Mouse (Mus musculus) midbrain, embryonic 15.5 days (tissue): ENCODE data around the gene Arid1b. TPM values are rescaled to one million over a fixed set of nuclear protein-coding genes. Genes with fewer than 3 reads are reported as not detected.
A peak's percentile ranks its signal among the peaks of the same experiment; 100 is the strongest.

Source experiments
- ATAC-seq: fragments of 200-750 bp; cut with Nextera tagmentation; replicated peaks from 2 replicates; pipeline ENCODE4 v1.8.0; 2017; ENCODE audit warnings: moderate TSS enrichment
- H3K27ac ChIP-seq: fragments of 300-500 bp; sonication (generic); 2 replicates; pipeline ENCODE4 v1.5.1; 2015; ENCODE audit warnings: mild to moderate bottlenecking, inconsistent platforms
- H3K27me3 ChIP-seq: fragments of 300-500 bp; sonication (generic); replicated peaks from 2 replicates; pipeline ENCODE4 v1.6.1; 2015; ENCODE audit warnings: inconsistent platforms
- H3K36me3 ChIP-seq: fragments of 300-500 bp; sonication (generic); replicated peaks from 2 replicates; pipeline ENCODE4 v1.6.1; 2015; ENCODE audit warnings: inconsistent platforms
- H3K4me1 ChIP-seq: fragments of 300-500 bp; sonication (generic); 2 replicates; pipeline ENCODE4 v1.6.1; 2015; ENCODE audit warnings: inconsistent platforms
- H3K4me2 ChIP-seq: fragments of 300-500 bp; sonication (generic); 2 replicates; pipeline ENCODE4 v1.6.1; 2015; ENCODE audit warnings: inconsistent platforms, mild to moderate bottlenecking, moderate library complexity
- H3K4me3 ChIP-seq: fragments of 300-500 bp; sonication (generic); 2 replicates; pipeline ENCODE4 v1.5.1; 2015; ENCODE audit warnings: mild to moderate bottlenecking, inconsistent platforms
- H3K9ac ChIP-seq: fragments of 300-500 bp; sonication (generic); 2 replicates; pipeline ENCODE4 v1.6.1; 2015; ENCODE audit warnings: mild to moderate bottlenecking, inconsistent platforms
- H3K9me3 ChIP-seq: fragments of 300-500 bp; sonication (generic); 2 replicates; pipeline ENCODE4 v1.6.1; 2016; ENCODE audit warnings: inconsistent platforms
- WGBS: fragments of 180-500 bp; shearing (Covaris S2); methylation state at CpG from one replicate; pipeline ENCODE4 v1.1.7; 2015; ENCODE audit warnings: mixed read lengths; 5-methylcytosine and 5-hydroxymethylcytosine counted together
- polyA plus RNA-seq: library from polyadenylated mRNA; unstranded; fragments of >200 nt; fragmentation: Nextera tagmentation; extraction: Ambion mirVana; gene quantifications from 2 replicates; pipeline ENCODE4 v1.2.1, GENCODE M21; 2015

Arid1b gene
- polyA plus RNA-seq, 1 experiment from 2014 or later, result 16.5 TPM

GRCm38 (mm10) chr17:5326689-5327088 lies 332.6 kb downstream of the Arid1b start:
- 83% methylated on average over 7 of the region's 7 CpGs for WGBS
- no peak overlapping the region for H3K4me2 ChIP-seq
- no peak overlapping the region for H3K4me3 ChIP-seq
- H3K9ac ChIP-seq, result no peak overlapping the region
- no peaks in the 10 kb centered on the region for H3K27me3 ChIP-seq
- peaks cover 25% of the 10 kb centered on the region for H3K4me1 ChIP-seq
- H3K9me3 ChIP-seq, result no peaks in the 10 kb centered on the region
- ATAC-seq, result no peak
- H3K36me3 ChIP-seq, result peaks cover 7% of the 10 kb centered on the region; the same call in 1 of the 2 replicates
- no peak overlapping the region for H3K27ac ChIP-seq

GRCm38 (mm10) chr17:5327480-5328180 lies 333.5 kb downstream of the Arid1b start:
- Histone ChIP-seq H3K4me3 (no peak overlapping the region), H3K27me3 (no peaks in the 10 kb centered on the region), H3K27ac (no peak overlapping the region), H3K4me1 (peaks cover 24% of the 10 kb centered on the region), H3K9me3 (no peaks in the 10 kb centered on the region), H3K36me3 (peaks cover 7% of the 10 kb centered on the region; the same call in 1 of the 2 replicates), H3K4me2 (no peak overlapping the region), H3K9ac (no peak overlapping the region)
- WGBS, result 90% methylated on average over 12 of the region's 12 CpGs
- no peak for ATAC-seq

GRCm38 (mm10) chr17:5329478-5329877 lies 335.3 kb downstream of the Arid1b start:
- H3K4me2 ChIP-seq, result no peak overlapping the region
- peaks cover 7% of the 10 kb centered on the region; the same call in 1 of the 2 replicates for H3K36me3 ChIP-seq
- no peaks in the 10 kb centered on the region for H3K9me3 ChIP-seq
- ATAC-seq, result no peak
- peaks cover 6% of the 10 kb centered on the region for H3K4me1 ChIP-seq
- 80% methylated on average over 4 of the region's 4 CpGs for WGBS
- no peak overlapping the region for H3K27ac ChIP-seq
- no peak overlapping the region for H3K4me3 ChIP-seq
- no peak overlapping the region for H3K9ac ChIP-seq
- H3K27me3 ChIP-seq, result no peaks in the 10 kb centered on the region

- H3K36me3 ChIP-seq, result peaks cover 8% of the 10 kb centered on the region; the same call in 1 of the 2 replicates
- no peak for ATAC-seq
These were observed 335.9 kb downstream of the Arid1b start for GRCm38 (mm10) chr17:5330063-5330462.

GRCm38 (mm10) chr17:5330644-5331043 lies 336.5 kb downstream of the Arid1b start:
- no peak overlapping the region for H3K4me3 ChIP-seq
- H3K9me3 ChIP-seq, result no peaks in the 10 kb centered on the region
- peaks cover 11% of the 10 kb centered on the region; the same call in 1 of the 2 replicates for H3K36me3 ChIP-seq
- H3K4me2 ChIP-seq, result no peak overlapping the region
- 95% methylated on average over 7 of the region's 7 CpGs for WGBS
- ATAC-seq, result no peak
- H3K27me3 ChIP-seq, result no peaks in the 10 kb centered on the region
- H3K4me1 ChIP-seq, result no peaks in the 10 kb centered on the region
- no peak overlapping the region for H3K9ac ChIP-seq
- no peak overlapping the region for H3K27ac ChIP-seq

More at GRCm38 (mm10) chr17:5330063-5330462, 335.9 kb downstream of the Arid1b start:
- no peak overlapping the region for H3K4me2 ChIP-seq
- H3K9ac ChIP-seq, result no peak overlapping the region
- H3K27ac ChIP-seq, result no peak overlapping the region
- H3K27me3 ChIP-seq, result no peaks in the 10 kb centered on the region
- 47% methylated on average over 6 of the region's 6 CpGs for WGBS
- peaks cover 2% of the 10 kb centered on the region; the same call in 1 of the 2 replicates for H3K4me1 ChIP-seq
- no peaks in the 10 kb centered on the region for H3K9me3 ChIP-seq
- H3K4me3 ChIP-seq, result no peak overlapping the region

GRCm38 (mm10) chr17:5331387-5331786 lies 337.3 kb downstream of the Arid1b start:
- ATAC-seq, result no peak

GRCm38 (mm10) chr17:5334567-5334966 lies 340.4 kb downstream of the Arid1b start:
- H3K9ac ChIP-seq, result no peak overlapping the region
- H3K4me1 ChIP-seq, result no peaks in the 10 kb centered on the region
- H3K4me2 ChIP-seq, result no peak overlapping the region
- no peak for ATAC-seq
- H3K36me3 ChIP-seq, result peaks cover 24% of the 10 kb centered on the region
- no peaks in the 10 kb centered on the region for H3K9me3 ChIP-seq
- H3K27me3 ChIP-seq, result no peaks in the 10 kb centered on the region
- H3K4me3 ChIP-seq, result no peak overlapping the region
- WGBS, result 89% methylated on average over 7 of the region's 7 CpGs
- H3K27ac ChIP-seq, result no peak overlapping the region

More at GRCm38 (mm10) chr17:5331387-5331786, 337.3 kb downstream of the Arid1b start:
- H3K27me3 ChIP-seq, result no peaks in the 10 kb centered on the region
- no peak overlapping the region for H3K9ac ChIP-seq
- peaks cover 13% of the 10 kb centered on the region for H3K36me3 ChIP-seq
- H3K9me3 ChIP-seq, result no peaks in the 10 kb centered on the region
- no peaks in the 10 kb centered on the region for H3K4me1 ChIP-seq
- H3K4me2 ChIP-seq, result no peak overlapping the region
- no peak overlapping the region for H3K4me3 ChIP-seq
- WGBS, result 84% methylated on average over 1 of the region's 1 CpGs
- no peak overlapping the region for H3K27ac ChIP-seq

- H3K4me1 ChIP-seq, result no peaks in the 10 kb centered on the region
- no peak overlapping the region for H3K4me3 ChIP-seq
- no peak overlapping the region for H3K9ac ChIP-seq
- H3K36me3 ChIP-seq, result peaks cover 16% of the 10 kb centered on the region
- H3K27me3 ChIP-seq, result no peaks in the 10 kb centered on the region
- H3K27ac ChIP-seq, result no peak overlapping the region
- no peak overlapping the region for H3K4me2 ChIP-seq
- 81% methylated on average over 1 of the region's 1 CpGs for WGBS
- no peak for ATAC-seq
- H3K9me3 ChIP-seq, result no peaks in the 10 kb centered on the region
These were observed 350.3 kb downstream of the Arid1b start for GRCm38 (mm10) chr17:5344426-5344825.

GRCm38 (mm10) chr17:5345810-5346209 lies 351.7 kb downstream of the Arid1b start:
- no peak for ATAC-seq
- H3K9me3 ChIP-seq, result no peaks in the 10 kb centered on the region
- peaks cover 16% of the 10 kb centered on the region for H3K36me3 ChIP-seq
- H3K4me1 ChIP-seq, result no peaks in the 10 kb centered on the region
- no peak overlapping the region for H3K4me2 ChIP-seq
- no peak overlapping the region for H3K27ac ChIP-seq
- WGBS, result 88% methylated on average over 5 of the region's 5 CpGs
- H3K27me3 ChIP-seq, result no peaks in the 10 kb centered on the region
- no peak overlapping the region for H3K9ac ChIP-seq
- H3K4me3 ChIP-seq, result no peak overlapping the region

GRCm38 (mm10) chr17:5352901-5353300 lies 358.8 kb downstream of the Arid1b start:
- no peaks in the 10 kb centered on the region for H3K9me3 ChIP-seq
- no peaks in the 10 kb centered on the region for H3K4me1 ChIP-seq
- no peak overlapping the region for H3K4me2 ChIP-seq
- no peaks in the 10 kb centered on the region for H3K36me3 ChIP-seq
- no peak overlapping the region for H3K27ac ChIP-seq
- H3K27me3 ChIP-seq, result no peaks in the 10 kb centered on the region
- no peak overlapping the region for H3K4me3 ChIP-seq
- WGBS, result 53% methylated on average over 5 of the region's 5 CpGs
- ATAC-seq, result peak; percentile 50; the same call in 1 of the 2 replicates
- no peak overlapping the region for H3K9ac ChIP-seq

GRCm38 (mm10) chr17:5360759-5361158 lies 366.6 kb downstream of the Arid1b start:
- no peaks in the 10 kb centered on the region for H3K36me3 ChIP-seq
- peaks cover 3% of the 10 kb centered on the region; the same call in 1 of the 2 replicates for H3K4me1 ChIP-seq
- H3K9ac ChIP-seq, result no peak overlapping the region
- H3K4me2 ChIP-seq, result no peak overlapping the region
- H3K27me3 ChIP-seq, result no peaks in the 10 kb centered on the region
- H3K27ac ChIP-seq, result no peak overlapping the region
- 77% methylated on average over 2 of the region's 2 CpGs for WGBS
- no peak for ATAC-seq
- H3K4me3 ChIP-seq, result no peak overlapping the region
- no peaks in the 10 kb centered on the region for H3K9me3 ChIP-seq

- 76% methylated on average over 8 of the region's 8 CpGs for WGBS
- no peaks in the 10 kb centered on the region for H3K27me3 ChIP-seq
- no peak overlapping the region for H3K27ac ChIP-seq
- H3K4me1 ChIP-seq, result peaks cover 3% of the 10 kb centered on the region; the same call in 1 of the 2 replicates
- H3K9ac ChIP-seq, result no peak overlapping the region
- ATAC-seq, result no peak
- no peaks in the 10 kb centered on the region for H3K36me3 ChIP-seq
- no peak overlapping the region for H3K4me3 ChIP-seq
- no peak overlapping the region for H3K4me2 ChIP-seq
- no peaks in the 10 kb centered on the region for H3K9me3 ChIP-seq
These were observed 371.9 kb downstream of the Arid1b start for GRCm38 (mm10) chr17:5365992-5366398.

GRCm38 (mm10) chr17:5371032-5371431 lies 376.9 kb downstream of the Arid1b start:
- no peak for ATAC-seq
- H3K27ac ChIP-seq, result no peak overlapping the region
- no peaks in the 10 kb centered on the region for H3K9me3 ChIP-seq
- H3K4me2 ChIP-seq, result no peak overlapping the region
- H3K36me3 ChIP-seq, result no peaks in the 10 kb centered on the region
- H3K9ac ChIP-seq, result no peak overlapping the region
- H3K4me3 ChIP-seq, result no peak overlapping the region
- no peaks in the 10 kb centered on the region for H3K27me3 ChIP-seq
- H3K4me1 ChIP-seq, result no peaks in the 10 kb centered on the region
- WGBS, result 62% methylated on average over 4 of the region's 4 CpGs
